Mouse (Mus musculus) C2C12 (cell line): ENCODE measurements at regions not wholly inside any gene's neighbourhood (a gene's known extent, or its start where the extent isn't known, plus 50 kb on each side); places are given as distances from the start of the nearest gene placed in this dataset.

Experiments
- H3K27me3 ChIP-seq: one replicate; pipeline ENCODE4 v1.6.1; 2011; ENCODE audit not compliant: control insufficient read depth, insufficient read depth, insufficient read length
- H3K36me3 ChIP-seq: one replicate; pipeline ENCODE4 v1.6.1; 2011; ENCODE audit not compliant: control insufficient read depth, insufficient read depth
- H3K4me3 ChIP-seq: one replicate; pipeline ENCODE4 v1.5.1; 2011; ENCODE audit warnings: mild to moderate bottlenecking, control low read depth; ENCODE audit not compliant: poor library complexity, insufficient read depth, severe bottlenecking
- H3K79me2 ChIP-seq: one replicate; pipeline ENCODE4 v1.6.1; 2011; ENCODE audit not compliant: control insufficient read depth, insufficient read depth
- H3K79me3 ChIP-seq: one replicate; pipeline ENCODE4 v1.6.1; 2011; ENCODE audit warnings: low read depth, control low read depth
- H3ac ChIP-seq: one replicate; pipeline ENCODE3; 2011; ENCODE audit warnings: low read depth; ENCODE audit not compliant: control insufficient read depth, insufficient read length
- CEBPB ChIP-seq: IDR thresholded peaks from one replicate; pipeline ENCODE4 v1.6.1; 2011; ENCODE audit warnings: low read depth, mild to moderate bottlenecking, control low read depth, moderate library complexity
- CTCF ChIP-seq: IDR thresholded peaks from one replicate; pipeline ENCODE4 v1.5.1; 2011; ENCODE audit not compliant: control insufficient read depth, insufficient read depth, insufficient read length
- FOSL1 ChIP-seq: IDR thresholded peaks from one replicate; pipeline ENCODE4 v1.8.0; 2011; ENCODE audit warnings: mild to moderate bottlenecking, low read length; ENCODE audit not compliant: poor library complexity, insufficient read depth, severe bottlenecking
- MAX ChIP-seq: IDR thresholded peaks from one replicate; pipeline ENCODE4 v1.6.1; 2011; ENCODE audit warnings: mild to moderate bottlenecking, control low read depth
- MYOD1 ChIP-seq: IDR thresholded peaks from one replicate; pipeline ENCODE4 v1.6.1; 2011; ENCODE audit warnings: low read depth; ENCODE audit not compliant: control insufficient read depth, insufficient read length
- MYOG ChIP-seq: IDR thresholded peaks from one replicate; pipeline ENCODE4 v1.6.1; 2011; ENCODE audit not compliant: control insufficient read depth, insufficient read length; ENCODE audit errors: extremely low read depth
- USF1 ChIP-seq: IDR thresholded peaks from one replicate; pipeline ENCODE4 v1.6.1; 2011; ENCODE audit warnings: low read depth, mild to moderate bottlenecking, control low read depth, moderate library complexity

DNA sequence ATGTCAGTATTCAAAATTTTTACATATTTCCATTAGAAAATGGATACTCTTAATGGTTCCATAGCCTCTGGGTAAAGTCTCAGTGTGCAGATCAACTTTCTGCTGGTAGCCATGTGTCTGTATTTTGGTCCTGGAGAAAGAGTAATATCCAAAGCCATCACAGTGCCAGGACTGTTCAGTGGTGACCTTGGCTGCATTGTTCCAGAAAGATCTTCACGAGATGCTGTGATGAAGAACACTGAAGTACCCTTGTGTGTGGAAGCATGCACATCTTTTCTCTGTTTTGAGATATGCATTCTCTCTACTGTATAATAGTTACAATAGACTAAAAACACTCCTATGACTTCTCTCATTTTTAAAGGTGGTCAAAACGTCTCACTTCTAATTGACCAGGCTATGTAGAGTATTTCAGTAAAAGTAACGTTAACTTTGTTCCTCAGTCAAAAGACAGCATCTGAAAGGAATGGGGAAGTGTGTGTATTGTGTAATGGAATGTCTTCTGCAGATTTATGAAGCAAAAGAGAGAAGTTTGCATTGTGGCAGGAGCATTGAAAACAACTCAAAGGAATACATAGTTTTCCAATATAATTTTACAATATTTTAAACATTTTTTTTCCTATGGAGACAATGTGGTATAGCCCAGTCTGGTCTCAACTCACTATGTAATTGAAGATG is 192.8 kb upstream of the Negr1 start:
- no peak overlapping the region for H3ac ChIP-seq
- TF ChIP-seq MAX (no peak), USF1 (no peak), MYOD1 (no peak), FOSL1 (no peak), CEBPB (no peak)
- H3K79me3 ChIP-seq = no peaks in the 10 kb centered on the region
- H3K4me3 ChIP-seq = no peak overlapping the region
- H3K36me3 ChIP-seq = no peaks in the 10 kb centered on the region
- H3K79me2 ChIP-seq = no peaks in the 10 kb centered on the region
- no peaks in the 10 kb centered on the region for H3K27me3 ChIP-seq

DNA sequence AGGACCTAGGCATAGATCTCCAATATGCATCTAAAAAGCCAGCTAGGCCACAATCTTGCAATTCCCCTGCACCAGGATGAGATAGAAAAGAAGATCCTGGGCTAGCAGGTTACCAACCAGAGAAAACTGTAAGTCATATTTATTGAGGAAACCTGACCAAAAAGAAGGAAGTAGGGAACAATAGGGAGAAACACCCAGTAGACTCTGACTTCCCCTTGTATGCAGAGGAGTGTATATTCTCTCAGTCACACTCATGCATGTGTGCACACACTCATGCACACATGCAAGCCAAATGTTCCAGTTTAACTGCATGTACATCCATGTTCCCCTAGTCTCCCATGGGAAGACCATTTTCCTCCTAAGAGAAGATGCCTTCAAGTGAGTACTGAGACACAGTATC is 184.9 kb upstream of the Negr1 start:
- Histone ChIP-seq H3ac (no peak overlapping the region), H3K4me3 (no peak overlapping the region), H3K79me3 (no peaks in the 10 kb centered on the region), H3K36me3 (no peaks in the 10 kb centered on the region), H3K79me2 (no peaks in the 10 kb centered on the region), H3K27me3 (no peaks in the 10 kb centered on the region)
- TF ChIP-seq MYOD1 = no peak

DNA sequence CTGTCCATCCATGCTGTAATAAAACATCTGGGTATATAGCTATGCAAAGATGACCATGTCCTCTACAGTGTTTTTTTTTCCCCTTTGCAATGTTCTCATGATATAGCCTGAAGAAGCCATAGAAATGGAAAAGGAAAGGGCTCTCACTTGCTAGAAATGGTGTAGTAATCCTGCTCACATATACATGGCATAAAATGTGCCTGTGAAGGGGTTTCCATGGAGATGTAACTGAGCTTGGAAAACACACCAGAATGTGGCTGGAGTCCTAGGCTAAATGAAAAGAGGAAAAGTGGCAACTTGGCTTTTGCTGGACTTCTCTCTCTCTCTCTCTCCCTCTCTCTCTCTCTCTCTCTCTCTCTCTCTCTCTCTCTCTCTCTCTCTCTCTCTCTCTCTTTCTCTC is 178.7 kb upstream of the Negr1 start:
- no peak for TF ChIP-seq MAX
- no peak for TF ChIP-seq USF1
- TF ChIP-seq MYOG = no peak
- TF ChIP-seq FOSL1 = no peak
- no peak for TF ChIP-seq CTCF
- no peak for TF ChIP-seq MYOD1
- TF ChIP-seq CEBPB = no peak
- no peaks in the 10 kb centered on the region for H3K79me3 ChIP-seq
- no peak overlapping the region for H3ac ChIP-seq
- H3K4me3 ChIP-seq = no peak overlapping the region
- no peaks in the 10 kb centered on the region for H3K27me3 ChIP-seq
- H3K79me2 ChIP-seq = no peaks in the 10 kb centered on the region
- no peaks in the 10 kb centered on the region for H3K36me3 ChIP-seq

DNA sequence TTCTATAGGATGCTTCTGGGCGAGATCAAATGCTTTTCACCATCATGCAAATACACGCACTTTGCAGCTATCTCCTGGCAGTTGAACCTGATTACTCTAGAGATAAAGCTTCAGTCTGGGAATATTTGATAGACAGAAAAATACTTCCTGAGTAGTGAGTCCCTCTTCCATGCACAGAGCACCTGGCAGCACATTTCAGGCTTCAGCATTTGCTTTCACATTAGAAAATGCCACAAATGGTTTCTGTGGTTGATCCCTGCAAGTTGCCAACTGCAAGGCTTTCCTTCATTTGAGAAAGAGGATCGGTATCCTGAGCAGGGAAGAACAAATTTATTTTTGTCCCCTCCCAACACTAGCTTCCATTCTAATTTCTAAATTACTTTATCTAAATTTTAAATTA is 155.5 kb upstream of the Negr1 start:
- no peak for TF ChIP-seq MYOG
- TF ChIP-seq CEBPB = no peak
- TF ChIP-seq MAX = no peak
- no peak for TF ChIP-seq USF1
- no peaks in the 10 kb centered on the region for H3K36me3 ChIP-seq
- no peak overlapping the region for H3ac ChIP-seq
- H3K27me3 ChIP-seq = no peaks in the 10 kb centered on the region
- H3K4me3 ChIP-seq = no peak overlapping the region
- H3K79me3 ChIP-seq = no peaks in the 10 kb centered on the region
- no peaks in the 10 kb centered on the region for H3K79me2 ChIP-seq

DNA sequence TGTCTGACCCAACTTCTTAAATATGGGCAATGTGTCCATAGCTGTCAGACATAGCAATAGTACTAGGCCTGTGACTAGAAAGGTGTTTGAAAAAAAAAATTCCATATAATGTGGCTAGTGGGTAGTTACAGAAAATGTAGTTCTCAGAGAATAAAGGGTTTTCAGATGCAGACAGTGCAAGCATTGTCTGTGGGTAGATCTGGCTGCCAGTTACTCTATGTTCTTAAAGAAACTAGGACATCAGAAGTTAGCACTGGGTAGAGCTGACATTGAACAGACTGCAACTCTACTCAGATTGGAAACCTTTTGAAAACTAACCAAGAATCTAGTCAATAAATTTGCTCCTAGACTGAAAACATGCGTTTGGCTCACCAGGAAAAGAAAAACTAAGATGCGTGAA is 154.5 kb upstream of the Negr1 start:
- Histone ChIP-seq H3ac (no peak overlapping the region), H3K79me2 (no peaks in the 10 kb centered on the region), H3K36me3 (no peaks in the 10 kb centered on the region), H3K4me3 (no peak overlapping the region), H3K27me3 (no peaks in the 10 kb centered on the region), H3K79me3 (no peaks in the 10 kb centered on the region)
- TF ChIP-seq MAX = no peak
- TF ChIP-seq CTCF = no peak
- no peak for TF ChIP-seq FOSL1
- TF ChIP-seq MYOD1 = no peak
- TF ChIP-seq MYOG = no peak
- TF ChIP-seq CEBPB = no peak
- TF ChIP-seq USF1 = no peak

DNA sequence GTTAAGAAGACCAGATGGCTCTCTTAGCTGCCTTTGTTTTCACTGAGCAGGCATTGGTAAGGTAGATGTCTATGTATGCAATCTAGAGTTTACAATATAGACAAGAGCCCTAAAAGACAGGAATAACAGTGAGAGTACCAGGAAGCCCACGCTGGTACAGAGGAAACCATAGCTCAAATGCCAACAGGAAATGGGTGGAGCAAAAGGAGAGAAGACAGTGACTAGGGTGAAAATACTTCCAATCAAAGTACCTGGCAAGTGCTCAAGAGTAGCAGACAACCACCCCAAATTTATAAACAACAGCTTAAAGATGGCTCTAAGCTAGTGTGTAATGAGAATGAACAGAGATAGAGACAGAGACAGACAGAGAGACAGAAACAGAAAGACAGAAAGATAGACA is 151.5 kb upstream of the Negr1 start:
- Histone ChIP-seq H3K4me3 (no peak overlapping the region), H3K79me3 (no peaks in the 10 kb centered on the region), H3ac (no peak overlapping the region), H3K36me3 (no peaks in the 10 kb centered on the region), H3K27me3 (no peaks in the 10 kb centered on the region), H3K79me2 (no peaks in the 10 kb centered on the region)
- TF ChIP-seq CEBPB (no peak), MYOG (no peak)
